Mouse (Mus musculus): ENCODE measurements around the gene Cytl1. TPM values are rescaled to one million over a fixed set of nuclear protein-coding genes. Genes with fewer than 3 reads are reported as not detected.

The Cytl1 gene
- polyA plus RNA-seq, 1 experiment from 2014 or later: 0.75 TPM

DNA sequence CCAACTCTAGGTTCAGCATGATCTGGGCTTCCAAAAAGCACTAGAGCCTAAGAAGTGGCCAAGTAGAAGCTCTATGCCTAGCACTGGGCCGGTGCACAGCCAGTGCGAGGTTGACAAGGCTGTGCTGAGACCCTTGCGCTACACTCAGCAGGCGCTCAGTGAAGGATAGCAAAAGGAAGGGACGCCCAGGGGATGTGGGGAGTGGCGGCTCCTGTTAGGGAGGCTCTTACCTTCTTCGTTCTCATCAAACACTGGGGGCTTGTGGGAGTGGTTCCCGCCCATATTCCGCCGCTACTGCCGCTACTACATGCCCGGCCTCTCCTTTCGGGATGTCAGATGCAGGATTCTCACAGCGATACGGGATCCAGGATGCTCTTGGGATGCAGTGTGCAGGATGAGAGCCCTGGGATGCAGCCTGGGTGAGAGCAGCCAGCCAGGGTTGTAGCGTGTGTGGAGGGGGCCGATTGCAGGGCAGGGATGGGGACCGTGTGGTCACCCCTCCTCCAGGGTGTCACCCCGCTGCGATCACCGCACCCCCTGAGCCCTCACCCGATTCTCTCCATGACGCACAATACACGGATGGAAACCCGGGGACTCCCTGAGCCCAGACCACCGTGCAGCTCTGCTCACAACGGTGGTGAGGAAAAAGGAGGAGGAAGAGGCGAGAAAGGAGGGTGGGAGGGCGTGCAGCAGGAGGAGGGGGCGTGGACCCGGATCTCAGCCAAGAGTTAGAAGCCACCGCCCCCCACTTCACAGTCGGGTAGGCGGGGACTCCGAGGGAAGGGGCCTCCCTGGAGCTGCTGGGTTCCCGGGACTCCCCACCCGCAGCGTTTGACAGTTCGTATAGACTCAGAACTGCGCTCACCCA, 18.6 kb upstream of the Cytl1 start, which contains the start of gene Stk32b:
TSS of gene Stk32b (minus strand) at position 667 of the 868 bp plus-strand sequence.
- no peaks in the 10 kb centered on the region for H3K9me3 ChIP-seq (ENCODE audit: control insufficient read depth, low read length)
- H3K9ac ChIP-seq (ENCODE audit: low read length): peak within 1 kb of the TSS; percentile 60
- ATAC-seq (replicated peaks; ENCODE audit: low FRiP score): peak; percentile 90
- DNase-seq (ENCODE audit: low spot score): peak; percentile 86
- no peak within 1 kb of the TSS for H3K27ac ChIP-seq (ENCODE audit: low read depth, low read length)
- H3K36me3 ChIP-seq (ENCODE audit: control insufficient read depth, insufficient read depth, low read length): no peaks in the 10 kb centered on the region
- H3K4me3 ChIP-seq (ENCODE audit: low read depth, low read length): peak within 1 kb of the TSS; percentile 47
- H3K4me2 ChIP-seq (ENCODE audit: low read depth, low read length, severe bottlenecking): peak within 1 kb of the TSS; percentile 82
- peaks cover 2% of the 10 kb centered on the region; the same call in 1 of the 2 replicates for H3K4me1 ChIP-seq (replicated peaks; ENCODE audit: control insufficient read depth, insufficient read depth, low read length)
- WGBS: 1% methylated on average over 40 of the region's 40 CpGs
- H3K27me3 ChIP-seq (ENCODE audit: control insufficient read depth, insufficient read depth, low read length): peaks cover 3% of the 10 kb centered on the region

- peak; percentile 79 for DNase-seq (ENCODE audit: low spot score)
- H3K9me3 ChIP-seq (ENCODE audit: control insufficient read depth, low read length): no peaks in the 10 kb centered on the region
- peak overlapping the region; percentile 82 for H3K4me2 ChIP-seq (ENCODE audit: low read depth, low read length, severe bottlenecking)
- H3K4me1 ChIP-seq (replicated peaks; ENCODE audit: control insufficient read depth, insufficient read depth, low read length): peaks cover 2% of the 10 kb centered on the region; the same call in 1 of the 2 replicates
- peak; percentile 59 for ATAC-seq (replicated peaks; ENCODE audit: low FRiP score)
- H3K9ac ChIP-seq (ENCODE audit: low read length): peak overlapping the region; percentile 38; the same call in 1 of the 2 replicates
- peaks cover 3% of the 10 kb centered on the region for H3K27me3 ChIP-seq (ENCODE audit: control insufficient read depth, insufficient read depth, low read length)
- peak overlapping the region; percentile 47 for H3K4me3 ChIP-seq (ENCODE audit: low read depth, low read length)
- no peak overlapping the region for H3K27ac ChIP-seq (ENCODE audit: low read depth, low read length)
- 2% methylated on average over 14 of the region's 14 CpGs for WGBS
- H3K36me3 ChIP-seq (ENCODE audit: control insufficient read depth, insufficient read depth, low read length): no peaks in the 10 kb centered on the region
Measured at GRCm38 (mm10) chr5:37717384-37717963, 17.8 kb upstream of the Cytl1 start.

GRCm38 (mm10) chr5:37720670-37721069, 14.6 kb upstream of the Cytl1 start:
- Histone ChIP-seq H3K27me3 (ENCODE audit: control insufficient read depth, insufficient read depth, low read length) (peaks cover 3% of the 10 kb centered on the region), H3K36me3 (ENCODE audit: control insufficient read depth, insufficient read depth, low read length) (no peaks in the 10 kb centered on the region), H3K27ac (ENCODE audit: low read depth, low read length) (no peak overlapping the region), H3K4me3 (ENCODE audit: low read depth, low read length) (no peak overlapping the region), H3K9ac (ENCODE audit: low read length) (no peak overlapping the region), H3K9me3 (ENCODE audit: control insufficient read depth, low read length) (no peaks in the 10 kb centered on the region), H3K4me2 (ENCODE audit: low read depth, low read length, severe bottlenecking) (no peak overlapping the region), H3K4me1 (replicated peaks; ENCODE audit: control insufficient read depth, insufficient read depth, low read length) (peaks cover 2% of the 10 kb centered on the region; the same call in 1 of the 2 replicates)
- 51% methylated on average over 6 of the region's 6 CpGs for WGBS
- ATAC-seq (replicated peaks; ENCODE audit: low FRiP score) (no peak), DNase-seq (ENCODE audit: low spot score) (no peak)

GRCm38 (mm10) chr5:37725220-37725886, 10.0 kb upstream of the Cytl1 start:
- Histone ChIP-seq H3K27me3 (ENCODE audit: control insufficient read depth, insufficient read depth, low read length) (no peaks in the 10 kb centered on the region), H3K27ac (ENCODE audit: low read depth, low read length) (no peak overlapping the region), H3K9me3 (ENCODE audit: control insufficient read depth, low read length) (no peaks in the 10 kb centered on the region), H3K36me3 (ENCODE audit: control insufficient read depth, insufficient read depth, low read length) (no peaks in the 10 kb centered on the region), H3K9ac (ENCODE audit: low read length) (no peak overlapping the region), H3K4me1 (replicated peaks; ENCODE audit: control insufficient read depth, insufficient read depth, low read length) (no peaks in the 10 kb centered on the region), H3K4me2 (ENCODE audit: low read depth, low read length, severe bottlenecking) (no peak overlapping the region), H3K4me3 (ENCODE audit: low read depth, low read length) (no peak overlapping the region)
- ATAC-seq (replicated peaks; ENCODE audit: low FRiP score) (no peak), DNase-seq (ENCODE audit: low spot score) (no peak)
- 81% methylated on average over 4 of the region's 4 CpGs for WGBS

GRCm38 (mm10) chr5:37730781-37731180, 4.5 kb upstream of the Cytl1 start:
- no peaks in the 10 kb centered on the region for H3K36me3 ChIP-seq (ENCODE audit: control insufficient read depth, insufficient read depth, low read length)
- no peak overlapping the region for H3K9ac ChIP-seq (ENCODE audit: low read length)
- 93% methylated on average over 2 of the region's 2 CpGs for whole genome bisulfite sequencing

DNA sequence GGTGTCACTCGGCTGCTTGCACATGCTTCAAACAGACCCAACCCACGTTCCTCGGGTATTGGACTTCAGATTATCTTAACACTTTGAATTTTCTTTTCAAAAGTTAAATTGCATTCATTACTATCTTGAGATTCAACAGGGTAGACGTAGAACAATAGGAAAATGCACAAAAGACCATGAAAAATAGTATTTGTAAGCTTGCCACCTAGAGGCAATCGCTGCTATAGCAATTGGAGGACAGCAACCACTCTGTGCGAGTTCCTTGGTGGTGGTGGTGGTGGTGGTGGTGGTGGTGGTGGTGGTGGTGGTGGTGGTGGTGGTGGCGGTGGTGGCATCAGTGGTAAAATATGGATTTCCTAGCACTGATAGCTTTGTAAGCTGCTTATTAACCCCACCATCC, 894 bp downstream of the Cytl1 start:
- Histone ChIP-seq H3K4me2 (ENCODE audit: low read depth, low read length, severe bottlenecking) (no peak overlapping the region), H3K9ac (ENCODE audit: low read length) (no peak overlapping the region), H3K4me3 (ENCODE audit: low read depth, low read length) (no peak overlapping the region), H3K27ac (ENCODE audit: low read depth, low read length) (no peak overlapping the region), H3K36me3 (ENCODE audit: control insufficient read depth, insufficient read depth, low read length) (no peaks in the 10 kb centered on the region), H3K4me1 (replicated peaks; ENCODE audit: control insufficient read depth, insufficient read depth, low read length) (no peaks in the 10 kb centered on the region), H3K9me3 (ENCODE audit: control insufficient read depth, low read length) (no peaks in the 10 kb centered on the region), H3K27me3 (ENCODE audit: control insufficient read depth, insufficient read depth, low read length) (no peaks in the 10 kb centered on the region)
- DNase-seq (ENCODE audit: low spot score) (no peak), ATAC-seq (replicated peaks; ENCODE audit: low FRiP score) (no peak)
- WGBS: 59% methylated on average over 7 of the region's 7 CpGs

More at GRCm38 (mm10) chr5:37730781-37731180, 4.5 kb upstream of the Cytl1 start:
- H3K27ac ChIP-seq (ENCODE audit: low read depth, low read length): no peak overlapping the region
- no peak overlapping the region for H3K4me3 ChIP-seq (ENCODE audit: low read depth, low read length)
- H3K27me3 ChIP-seq (ENCODE audit: control insufficient read depth, insufficient read depth, low read length): no peaks in the 10 kb centered on the region
- H3K9me3 ChIP-seq (ENCODE audit: control insufficient read depth, low read length): no peaks in the 10 kb centered on the region
- no peaks in the 10 kb centered on the region for H3K4me1 ChIP-seq (replicated peaks; ENCODE audit: control insufficient read depth, insufficient read depth, low read length)
- DNase-seq (ENCODE audit: low spot score) (no peak), ATAC-seq (replicated peaks; ENCODE audit: low FRiP score) (no peak)
- H3K4me2 ChIP-seq (ENCODE audit: low read depth, low read length, severe bottlenecking): no peak overlapping the region

- Histone ChIP-seq H3K36me3 (ENCODE audit: control insufficient read depth, insufficient read depth, low read length) (no peaks in the 10 kb centered on the region), H3K4me3 (ENCODE audit: low read depth, low read length) (no peak overlapping the region), H3K27me3 (ENCODE audit: control insufficient read depth, insufficient read depth, low read length) (no peaks in the 10 kb centered on the region), H3K4me2 (ENCODE audit: low read depth, low read length, severe bottlenecking) (no peak overlapping the region), H3K9me3 (ENCODE audit: control insufficient read depth, low read length) (no peaks in the 10 kb centered on the region), H3K9ac (ENCODE audit: low read length) (no peak overlapping the region), H3K4me1 (replicated peaks; ENCODE audit: control insufficient read depth, insufficient read depth, low read length) (no peaks in the 10 kb centered on the region), H3K27ac (ENCODE audit: low read depth, low read length) (no peak overlapping the region)
- no peak for ATAC-seq (replicated peaks; ENCODE audit: low FRiP score)
- 79% methylated on average over 13 of the region's 13 CpGs for WGBS
- no peak for DNase-seq (ENCODE audit: low spot score)
Measured at GRCm38 (mm10) chr5:37743889-37744707, 8.8 kb downstream of the Cytl1 start.

Data from forebrain, embryonic 11.5 days (tissue).